Mouse (Mus musculus) retina, adult 2 months (tissue): ENCODE data around the gene Hoxa2.

Experiments
- DNase-seq: peaks from one replicate; pipeline ENCODE4 v3.0.0-alpha.2; 2012; ENCODE audit warnings: low read depth, low spot score

Hoxa2 gene

GRCm38 (mm10) chr6:52179690-52180089 lies 15.1 kb upstream of the Hoxa2 start:
- DNase-seq, result no peak

DNA sequence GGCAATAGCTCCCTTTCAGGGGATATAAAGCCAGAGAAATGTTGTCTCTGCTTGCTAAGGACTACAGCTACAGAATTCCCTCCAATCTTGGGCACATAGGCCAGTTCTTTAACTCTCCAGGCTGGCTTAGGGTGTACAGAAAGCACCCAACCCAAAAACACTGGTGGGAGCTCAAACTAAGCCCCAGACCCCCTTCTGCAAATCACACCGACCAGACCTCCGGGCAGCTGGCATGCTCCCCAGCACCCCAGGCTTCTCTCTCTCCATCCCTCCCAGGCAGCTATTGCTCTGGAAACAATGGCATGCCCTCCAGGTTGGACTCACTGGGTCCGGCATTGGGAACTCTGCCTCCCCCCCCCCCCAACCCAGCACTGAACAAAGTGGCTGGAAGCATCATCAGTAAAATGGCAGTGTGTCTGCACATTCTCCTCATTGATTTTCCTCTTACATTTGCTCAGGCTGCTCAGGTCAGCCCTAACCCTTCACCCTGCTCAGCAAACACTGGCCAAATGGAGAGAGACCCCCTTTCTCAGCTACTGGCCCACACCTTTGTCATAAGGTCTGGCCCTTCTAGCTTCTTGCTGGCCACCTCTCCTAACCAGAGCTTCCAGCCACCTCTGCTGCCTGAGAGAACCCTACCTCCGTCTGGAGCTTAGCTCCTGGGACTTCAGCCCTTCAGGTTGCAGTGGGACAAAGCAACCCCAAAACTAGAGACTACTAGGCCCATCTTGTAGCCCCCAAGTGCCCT lies 14.5 kb upstream of the Hoxa2 start:
- no peak for DNase-seq

- DNase-seq, result no peak
Observed at GRCm38 (mm10) chr6:52177806-52178205, 13.2 kb upstream of the Hoxa2 start.

DNA sequence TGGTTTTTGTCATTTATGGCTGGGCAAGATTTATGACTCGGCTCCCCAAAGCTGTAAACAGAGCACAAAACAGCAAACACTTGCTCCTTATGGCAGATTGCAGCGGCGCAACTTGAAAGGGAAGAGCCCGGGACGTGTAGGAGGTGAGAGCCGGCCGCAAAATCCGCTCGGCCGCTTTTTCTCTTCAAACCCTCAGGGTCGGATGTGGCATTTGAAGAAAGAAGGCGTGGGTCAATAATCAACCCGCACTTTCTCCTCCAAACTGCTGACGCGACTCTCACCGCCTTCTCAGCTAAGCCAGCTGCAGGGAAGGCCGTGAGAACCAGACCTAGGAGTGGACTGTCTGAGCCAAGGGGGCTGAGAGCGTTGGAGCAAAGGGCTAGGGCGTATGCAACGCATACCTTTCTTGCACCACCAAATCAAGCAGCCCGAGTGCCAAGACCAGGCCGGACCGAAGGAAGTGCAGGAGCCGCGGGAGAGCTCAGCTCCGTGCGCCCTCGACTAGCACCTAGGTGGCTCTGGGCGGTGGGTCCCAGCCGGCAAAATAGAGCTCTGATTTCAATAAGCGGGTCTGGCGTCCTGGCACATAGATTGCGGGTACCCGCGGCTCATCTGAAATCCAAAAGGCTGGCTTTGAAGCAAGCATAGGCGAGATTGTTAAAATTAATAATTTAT lies 12.6 kb upstream of the Hoxa2 start, which contains the start of gene 5730596B20Rik:
Gene 5730596B20Rik, plus strand, starts transcription at position 438 of the 675 bp plus-strand sequence.
- DNase-seq, result no peak

GRCm38 (mm10) chr6:52176391-52176790 lies 11.8 kb upstream of the Hoxa2 start:
- DNase-seq, result no peak

DNA sequence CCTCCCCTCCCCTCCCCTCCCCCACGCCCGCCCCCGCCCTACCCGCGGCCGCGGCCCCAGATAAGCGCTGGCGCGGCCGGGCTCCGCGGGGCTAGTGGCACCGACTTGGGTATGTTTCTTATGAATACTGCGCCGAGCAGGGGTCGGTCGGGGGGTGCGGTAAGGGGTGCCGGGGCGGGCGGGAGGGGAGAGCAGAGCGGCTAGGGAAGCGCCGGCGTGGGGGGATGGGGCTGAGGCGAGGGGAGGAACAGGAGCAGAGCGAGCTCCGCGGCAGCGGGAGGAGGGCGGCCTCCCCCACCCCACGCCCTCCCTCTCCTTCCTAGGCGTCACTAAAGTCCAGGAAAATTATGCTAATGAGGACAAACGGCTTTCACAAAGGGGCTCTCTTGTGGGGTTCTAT lies 11.2 kb upstream of the Hoxa2 start:
- no peak for DNase-seq

- DNase-seq, result no peak
Observed at GRCm38 (mm10) chr6:52174968-52175751, 10.5 kb upstream of the Hoxa2 start.

DNA sequence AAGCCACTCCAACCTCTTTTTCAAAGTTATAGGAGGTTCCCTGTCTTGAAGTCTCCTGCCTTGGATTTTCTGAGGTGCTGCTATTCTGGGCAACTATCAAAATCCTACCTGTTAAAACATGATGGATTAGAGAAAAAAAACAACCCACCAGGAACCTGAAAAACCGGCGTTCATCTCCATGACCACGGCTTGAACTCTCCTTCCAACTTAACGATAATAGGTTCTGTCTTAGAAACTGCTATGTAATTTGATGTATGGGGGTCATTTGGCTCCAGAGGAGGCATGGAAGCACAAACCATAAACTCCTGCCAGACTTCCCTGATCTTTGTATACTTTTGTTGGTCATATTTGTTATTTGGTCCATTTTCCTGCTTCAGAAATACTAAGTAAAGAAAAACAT lies 9.0 kb upstream of the Hoxa2 start:
- no peak for DNase-seq

GRCm38 (mm10) chr6:52172501-52172900 lies 7.9 kb upstream of the Hoxa2 start:
- DNase-seq, result no peak

DNA sequence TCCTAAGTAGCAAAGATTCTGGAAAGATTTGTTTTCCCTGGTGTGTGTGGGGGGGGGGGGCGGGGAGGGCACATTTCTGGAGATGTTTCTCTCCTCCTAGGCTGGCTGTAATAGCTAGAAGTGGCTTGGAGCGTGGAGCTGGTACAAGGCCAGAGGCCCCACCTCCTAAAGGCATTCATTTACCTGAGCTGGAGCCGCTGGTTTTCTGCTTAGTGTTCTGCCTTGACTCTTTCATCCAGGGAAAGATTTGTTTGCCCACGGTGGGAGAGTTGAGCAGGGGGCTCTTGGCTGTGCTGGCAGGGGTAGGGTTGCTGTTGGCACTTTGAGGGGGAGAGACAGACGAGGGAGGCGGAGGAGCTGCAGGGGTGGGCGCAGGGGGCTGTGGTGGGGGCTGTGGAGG lies 7.3 kb upstream of the Hoxa2 start:
- DNase-seq, result no peak

GRCm38 (mm10) chr6:52171331-52171730 lies 6.7 kb upstream of the Hoxa2 start:
- DNase-seq, result no peak

GRCm38 (mm10) chr6:52170898-52171223 lies 6.2 kb upstream of the Hoxa2 start:
- no peak for DNase-seq

- DNase-seq, result no peak
Observed at GRCm38 (mm10) chr6:52170166-52170897, 5.7 kb upstream of the Hoxa2 start.

GRCm38 (mm10) chr6:52169499-52170165 lies 5.0 kb upstream of the Hoxa2 start:
- DNase-seq, result no peak

- no peak for DNase-seq
Observed at GRCm38 (mm10) chr6:52168191-52169055, 3.8 kb upstream of the Hoxa2 start.

DNA sequence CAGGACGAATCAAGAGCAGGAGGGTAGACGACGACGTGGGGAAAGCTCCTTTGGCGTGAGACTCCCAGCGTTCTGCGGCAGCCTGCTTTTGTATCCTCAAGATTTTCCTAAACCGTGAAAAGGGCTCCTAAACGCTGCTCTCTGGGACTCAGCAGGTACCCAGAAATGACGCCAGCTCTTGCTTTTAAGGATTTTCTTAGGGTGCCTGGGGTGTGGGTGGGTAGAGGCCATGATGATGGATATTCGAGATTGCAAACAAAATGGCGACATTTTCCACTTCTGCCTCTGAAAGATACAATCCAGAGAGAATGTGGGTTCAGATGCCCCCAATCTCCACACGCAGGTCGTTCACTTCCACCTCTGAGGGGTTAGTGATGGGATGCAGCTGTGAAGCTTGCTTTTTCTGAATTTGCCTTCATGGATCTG lies 3.1 kb upstream of the Hoxa2 start:
- DNase-seq, result no peak

DNA sequence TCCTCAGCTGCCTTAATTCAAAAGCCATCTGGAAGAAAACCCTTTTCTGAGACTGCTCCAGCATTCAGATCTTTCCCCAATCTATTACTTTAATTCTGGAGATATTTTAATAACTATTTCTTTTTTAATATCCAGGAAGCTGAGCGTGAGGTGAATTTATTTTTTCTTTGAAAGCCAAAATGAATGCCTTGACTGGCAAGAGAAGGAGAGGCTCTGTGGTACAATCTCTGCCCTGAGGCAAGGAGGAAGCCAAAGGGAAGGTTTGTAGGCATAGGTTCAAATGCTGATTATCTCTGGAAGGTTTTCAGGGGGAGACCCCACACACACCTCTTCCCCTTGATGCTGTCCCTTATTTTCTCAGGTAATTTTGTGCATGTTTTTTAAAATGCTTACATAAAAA lies 2.5 kb upstream of the Hoxa2 start:
- no peak for DNase-seq

DNA sequence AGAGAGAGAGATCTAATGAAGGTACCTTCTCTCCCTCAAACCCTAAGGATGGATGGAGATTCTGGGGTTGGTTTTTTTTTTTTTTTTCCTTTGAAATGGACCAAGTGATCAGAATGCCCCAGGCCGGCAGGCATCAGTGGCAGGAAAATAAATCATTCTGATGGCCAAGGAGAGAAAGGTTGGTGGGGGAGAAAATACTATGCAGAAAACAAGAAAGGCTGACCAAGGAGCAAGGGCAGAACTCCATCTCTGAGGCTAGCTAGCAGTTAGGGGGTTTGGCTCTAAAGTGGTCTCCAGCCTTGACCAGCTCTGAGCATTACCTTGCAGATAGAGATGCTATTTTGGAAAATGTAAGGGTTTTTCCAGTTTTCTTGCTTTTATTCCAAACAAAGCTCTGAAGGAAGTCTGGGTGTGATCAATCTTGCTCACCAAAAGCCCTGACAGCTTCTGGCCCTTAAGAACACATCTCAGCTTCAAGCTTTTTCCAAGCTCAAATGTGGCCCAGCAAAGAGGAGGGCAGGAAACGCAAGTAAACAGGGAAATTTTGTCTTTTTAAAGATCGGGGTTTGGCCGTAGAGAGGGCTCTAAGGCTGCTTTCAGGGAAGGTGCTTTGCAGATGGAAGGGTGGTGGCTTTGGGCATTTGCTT lies 1.9 kb upstream of the Hoxa2 start:
- no peak for DNase-seq

GRCm38 (mm10) chr6:52165441-52166370 lies 1.1 kb upstream of the Hoxa2 start:
- DNase-seq, result no peak
